Mouse (Mus musculus): ENCODE measurements around the gene A430078G23Rik. TPM values are rescaled to one million over a fixed set of nuclear protein-coding genes. Genes with fewer than 3 reads are reported as not detected.
A peak's percentile ranks its signal among the peaks of the same experiment; 100 is the strongest.

The A430078G23Rik gene
- polyA plus RNA-seq, 1 experiment from 2014 or later = 0.27 TPM

GRCm38 (mm10) chr8:3414639-3415190 lies 61.5 kb downstream of the A430078G23Rik start:
- Histone ChIP-seq H3K9ac (replicated peaks; ENCODE audit: low read depth, low read length) (no peak overlapping the region), H3K4me3 (replicated peaks; ENCODE audit: low read length) (no peak overlapping the region), H3K27ac (ENCODE audit: low read length) (no peak overlapping the region), H3K9me3 (ENCODE audit: control insufficient read depth, low read length) (no peaks in the 10 kb centered on the region), H3K27me3 (replicated peaks; ENCODE audit: control insufficient read depth, insufficient read depth, low read length) (no peaks in the 10 kb centered on the region), H3K4me1 (replicated peaks; ENCODE audit: control insufficient read depth, insufficient read depth, low read length) (peaks cover 19% of the 10 kb centered on the region), H3K36me3 (ENCODE audit: control insufficient read depth, insufficient read depth) (no peaks in the 10 kb centered on the region), H3K4me2 (ENCODE audit: low read length) (no peak overlapping the region)
- WGBS = 49% methylated on average over 6 of the region's 6 CpGs
- ATAC-seq = no peak

DNA sequence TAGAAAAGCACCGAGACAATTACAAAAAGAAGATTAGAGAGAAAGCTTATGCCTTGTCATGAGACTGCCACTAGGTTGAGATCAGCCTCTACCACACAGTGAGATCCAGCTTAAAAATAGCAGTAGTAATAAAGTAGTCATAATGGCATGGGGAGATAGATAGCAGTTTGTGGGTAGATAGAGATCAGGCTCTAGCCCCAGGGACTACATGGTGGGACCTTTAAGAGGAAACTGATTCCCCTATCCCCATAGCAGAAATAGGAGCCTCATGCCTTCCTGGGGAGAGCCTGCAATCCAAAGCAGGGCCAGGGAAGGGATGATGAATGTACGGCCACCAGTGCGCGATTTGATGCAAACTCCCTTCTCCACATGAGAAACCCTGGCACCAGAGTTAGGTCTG lies 62.0 kb downstream of the A430078G23Rik start:
- no peak overlapping the region for H3K9ac ChIP-seq (replicated peaks; ENCODE audit: low read depth, low read length)
- H3K4me1 ChIP-seq (replicated peaks; ENCODE audit: control insufficient read depth, insufficient read depth, low read length) = peaks cover 19% of the 10 kb centered on the region
- 53% methylated on average over 4 of the region's 4 CpGs for WGBS
- H3K27me3 ChIP-seq (replicated peaks; ENCODE audit: control insufficient read depth, insufficient read depth, low read length) = no peaks in the 10 kb centered on the region
- H3K4me3 ChIP-seq (replicated peaks; ENCODE audit: low read length) = no peak overlapping the region
- H3K4me2 ChIP-seq (ENCODE audit: low read length) = no peak overlapping the region
- no peak for ATAC-seq
- no peak overlapping the region for H3K27ac ChIP-seq (ENCODE audit: low read length)
- no peaks in the 10 kb centered on the region for H3K36me3 ChIP-seq (ENCODE audit: control insufficient read depth, insufficient read depth)
- H3K9me3 ChIP-seq (ENCODE audit: control insufficient read depth, low read length) = no peaks in the 10 kb centered on the region

DNA sequence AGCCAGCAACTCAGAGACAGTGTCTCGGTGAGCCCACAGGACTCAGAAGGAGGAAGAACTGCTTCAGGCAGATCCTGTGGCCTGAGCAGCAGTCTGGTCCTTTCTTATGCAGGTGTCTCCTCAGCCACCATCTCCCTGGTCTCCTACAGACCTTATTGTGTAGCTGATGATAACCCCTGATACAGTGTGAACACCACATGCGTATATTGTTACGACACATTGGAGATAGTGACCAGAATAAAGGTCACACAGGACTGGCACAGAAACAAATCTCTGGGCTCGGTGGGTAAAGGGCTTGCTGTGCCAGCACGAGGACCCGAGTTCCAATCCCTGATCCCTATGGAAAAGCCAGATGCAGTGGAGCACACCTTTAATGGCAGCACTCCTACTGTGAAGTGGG lies 62.4 kb downstream of the A430078G23Rik start:
- no peaks in the 10 kb centered on the region for H3K27me3 ChIP-seq (replicated peaks; ENCODE audit: control insufficient read depth, insufficient read depth, low read length)
- no peak for ATAC-seq
- no peaks in the 10 kb centered on the region for H3K9me3 ChIP-seq (ENCODE audit: control insufficient read depth, low read length)
- H3K4me3 ChIP-seq (replicated peaks; ENCODE audit: low read length) = no peak overlapping the region
- no peaks in the 10 kb centered on the region for H3K36me3 ChIP-seq (ENCODE audit: control insufficient read depth, insufficient read depth)
- peaks cover 19% of the 10 kb centered on the region for H3K4me1 ChIP-seq (replicated peaks; ENCODE audit: control insufficient read depth, insufficient read depth, low read length)
- no peak overlapping the region for H3K4me2 ChIP-seq (ENCODE audit: low read length)
- WGBS = 89% methylated on average over 6 of the region's 6 CpGs
- H3K9ac ChIP-seq (replicated peaks; ENCODE audit: low read depth, low read length) = no peak overlapping the region
- H3K27ac ChIP-seq (ENCODE audit: low read length) = no peak overlapping the region

GRCm38 (mm10) chr8:3416846-3417245 lies 63.6 kb downstream of the A430078G23Rik start:
- 0 out of 2 replicates have a peak, but pooled peaks have one; percentile 27 for ATAC-seq
- no peaks in the 10 kb centered on the region for H3K9me3 ChIP-seq (ENCODE audit: control insufficient read depth, low read length)
- H3K4me1 ChIP-seq (replicated peaks; ENCODE audit: control insufficient read depth, insufficient read depth, low read length) = peaks cover 19% of the 10 kb centered on the region
- no peak overlapping the region for H3K27ac ChIP-seq (ENCODE audit: low read length)
- H3K4me2 ChIP-seq (ENCODE audit: low read length) = no peak overlapping the region
- 30% methylated on average over 4 of the region's 4 CpGs for WGBS
- no peak overlapping the region for H3K4me3 ChIP-seq (replicated peaks; ENCODE audit: low read length)
- no peaks in the 10 kb centered on the region for H3K36me3 ChIP-seq (ENCODE audit: control insufficient read depth, insufficient read depth)
- H3K9ac ChIP-seq (replicated peaks; ENCODE audit: low read depth, low read length) = no peak overlapping the region
- H3K27me3 ChIP-seq (replicated peaks; ENCODE audit: control insufficient read depth, insufficient read depth, low read length) = no peaks in the 10 kb centered on the region

- H3K9me3 ChIP-seq (ENCODE audit: control insufficient read depth, low read length) = no peaks in the 10 kb centered on the region
- no peak overlapping the region for H3K9ac ChIP-seq (replicated peaks; ENCODE audit: low read depth, low read length)
- no peak overlapping the region for H3K4me3 ChIP-seq (replicated peaks; ENCODE audit: low read length)
- no peak overlapping the region for H3K27ac ChIP-seq (ENCODE audit: low read length)
- peak; percentile 41; the same call in 1 of the 2 replicates for ATAC-seq
- H3K4me2 ChIP-seq (ENCODE audit: low read length) = no peak overlapping the region
- H3K4me1 ChIP-seq (replicated peaks; ENCODE audit: control insufficient read depth, insufficient read depth, low read length) = peaks cover 19% of the 10 kb centered on the region
- no peaks in the 10 kb centered on the region for H3K27me3 ChIP-seq (replicated peaks; ENCODE audit: control insufficient read depth, insufficient read depth, low read length)
- 3% methylated on average over 8 of the region's 8 CpGs for WGBS
- H3K36me3 ChIP-seq (ENCODE audit: control insufficient read depth, insufficient read depth) = no peaks in the 10 kb centered on the region
Observed at GRCm38 (mm10) chr8:3417455-3417854, 64.2 kb downstream of the A430078G23Rik start.

- H3K9ac ChIP-seq (replicated peaks; ENCODE audit: low read depth, low read length) = no peak overlapping the region
- peaks cover 19% of the 10 kb centered on the region for H3K4me1 ChIP-seq (replicated peaks; ENCODE audit: control insufficient read depth, insufficient read depth, low read length)
- no peaks in the 10 kb centered on the region for H3K9me3 ChIP-seq (ENCODE audit: control insufficient read depth, low read length)
- H3K4me2 ChIP-seq (ENCODE audit: low read length) = no peak overlapping the region
- H3K27ac ChIP-seq (ENCODE audit: low read length) = no peak overlapping the region
- H3K27me3 ChIP-seq (replicated peaks; ENCODE audit: control insufficient read depth, insufficient read depth, low read length) = no peaks in the 10 kb centered on the region
- ATAC-seq = no peak
- WGBS = 92% methylated on average over 1 of the region's 1 CpGs
- no peaks in the 10 kb centered on the region for H3K36me3 ChIP-seq (ENCODE audit: control insufficient read depth, insufficient read depth)
- H3K4me3 ChIP-seq (replicated peaks; ENCODE audit: low read length) = no peak overlapping the region
Observed at GRCm38 (mm10) chr8:3418101-3418500, 64.9 kb downstream of the A430078G23Rik start.

DNA sequence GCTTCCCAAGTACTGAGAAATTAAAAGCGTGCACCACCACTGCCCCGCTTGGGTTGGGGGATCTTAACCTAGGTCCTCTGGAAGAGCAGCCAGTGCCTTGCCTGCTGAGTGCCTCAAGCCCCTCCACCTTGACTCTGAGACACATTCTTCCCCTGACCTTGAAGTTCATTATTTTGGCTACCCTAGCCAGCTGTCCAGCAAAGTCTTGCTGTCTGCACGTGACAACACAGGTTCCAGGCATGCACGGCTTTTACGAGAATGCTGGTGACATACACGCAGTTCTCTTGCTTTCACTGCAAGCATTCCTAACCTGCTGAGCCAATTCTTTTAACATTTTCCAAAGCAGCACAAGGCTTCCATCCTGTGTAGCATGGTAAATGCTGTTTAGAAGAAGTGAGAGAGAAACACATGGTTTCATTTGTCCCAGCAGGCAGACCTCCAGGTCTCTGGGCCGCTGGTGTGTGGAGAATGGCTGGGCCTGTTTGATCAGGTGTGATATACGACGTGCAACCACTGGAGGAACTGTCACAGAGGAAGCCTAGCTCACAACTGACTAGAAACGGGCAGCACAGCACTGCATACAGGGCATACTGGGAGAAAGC lies 67.0 kb downstream of the A430078G23Rik start:
- Histone ChIP-seq H3K4me3 (replicated peaks; ENCODE audit: low read length) (no peak overlapping the region), H3K27ac (ENCODE audit: low read length) (no peak overlapping the region), H3K27me3 (replicated peaks; ENCODE audit: control insufficient read depth, insufficient read depth, low read length) (no peaks in the 10 kb centered on the region), H3K4me2 (ENCODE audit: low read length) (no peak overlapping the region), H3K9ac (replicated peaks; ENCODE audit: low read depth, low read length) (no peak overlapping the region), H3K9me3 (ENCODE audit: control insufficient read depth, low read length) (no peaks in the 10 kb centered on the region), H3K36me3 (ENCODE audit: control insufficient read depth, insufficient read depth) (no peaks in the 10 kb centered on the region), H3K4me1 (replicated peaks; ENCODE audit: control insufficient read depth, insufficient read depth, low read length) (peaks cover 12% of the 10 kb centered on the region)
- no peak for ATAC-seq
- 90% methylated on average over 10 of the region's 10 CpGs for WGBS

DNA sequence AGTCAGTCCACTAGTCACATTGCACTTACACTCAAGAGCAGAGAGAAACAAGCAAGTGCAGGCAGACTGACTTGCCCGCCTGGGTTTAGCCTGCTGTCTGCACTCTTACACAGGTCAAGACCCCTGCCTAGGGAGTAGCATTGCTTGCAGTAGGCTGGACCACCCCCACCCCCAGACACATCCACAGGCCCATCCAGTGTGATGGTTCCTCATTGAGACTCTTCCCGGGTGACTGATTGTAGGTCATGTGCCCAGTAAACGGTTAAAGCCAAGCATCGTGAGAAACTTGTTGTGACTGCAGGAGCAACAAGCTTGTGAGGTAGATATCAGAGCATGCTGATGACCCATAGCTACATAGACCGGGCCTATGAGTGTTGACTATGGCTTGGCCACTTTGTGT lies 68.3 kb downstream of the A430078G23Rik start:
- no peak overlapping the region for H3K9ac ChIP-seq (replicated peaks; ENCODE audit: low read depth, low read length)
- ATAC-seq = 0 out of 2 replicates have a peak, but pooled peaks have one; percentile 22
- no peaks in the 10 kb centered on the region for H3K9me3 ChIP-seq (ENCODE audit: control insufficient read depth, low read length)
- H3K4me2 ChIP-seq (ENCODE audit: low read length) = no peak overlapping the region
- H3K4me3 ChIP-seq (replicated peaks; ENCODE audit: low read length) = no peak overlapping the region
- no peaks in the 10 kb centered on the region for H3K27me3 ChIP-seq (replicated peaks; ENCODE audit: control insufficient read depth, insufficient read depth, low read length)
- no peak overlapping the region for H3K27ac ChIP-seq (ENCODE audit: low read length)
- 95% methylated on average over 5 of the region's 5 CpGs for WGBS
- H3K4me1 ChIP-seq (replicated peaks; ENCODE audit: control insufficient read depth, insufficient read depth, low read length) = peaks cover 10% of the 10 kb centered on the region
- no peaks in the 10 kb centered on the region for H3K36me3 ChIP-seq (ENCODE audit: control insufficient read depth, insufficient read depth)

DNA sequence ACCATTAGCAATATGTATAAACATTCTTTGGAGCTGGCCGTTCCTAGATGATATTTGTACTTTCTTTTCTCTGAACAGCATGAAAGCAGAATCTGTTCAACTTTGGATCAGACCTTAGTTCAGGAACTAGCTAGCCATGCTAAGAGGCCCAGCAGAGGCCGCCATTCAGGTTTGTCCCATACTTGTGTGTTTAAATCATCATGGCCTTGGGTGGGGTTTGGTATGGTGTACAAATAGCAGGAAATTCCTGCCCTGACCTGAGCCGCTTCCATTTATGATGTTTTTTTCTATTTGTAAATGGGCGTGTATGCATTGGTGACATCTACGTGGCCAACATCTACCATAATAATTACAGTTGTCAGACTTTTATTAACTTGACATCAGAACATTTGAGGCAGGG lies 72.0 kb downstream of the A430078G23Rik start:
- Histone ChIP-seq H3K4me2 (ENCODE audit: low read length) (no peak overlapping the region), H3K36me3 (ENCODE audit: control insufficient read depth, insufficient read depth) (no peaks in the 10 kb centered on the region), H3K9me3 (ENCODE audit: control insufficient read depth, low read length) (no peaks in the 10 kb centered on the region), H3K4me3 (replicated peaks; ENCODE audit: low read length) (no peak overlapping the region), H3K27me3 (replicated peaks; ENCODE audit: control insufficient read depth, insufficient read depth, low read length) (no peaks in the 10 kb centered on the region), H3K27ac (ENCODE audit: low read length) (no peak overlapping the region), H3K4me1 (replicated peaks; ENCODE audit: control insufficient read depth, insufficient read depth, low read length) (no peaks in the 10 kb centered on the region), H3K9ac (replicated peaks; ENCODE audit: low read depth, low read length) (no peak overlapping the region)
- 96% methylated on average over 5 of the region's 5 CpGs for WGBS
- no peak for ATAC-seq

Measured in forebrain, embryonic 16.5 days (tissue).